Mouse (Mus musculus): Measurements from ENCODE around the gene Tuba3b. TPM values are rescaled to one million over a fixed set of nuclear protein-coding genes. Genes with fewer than 3 reads are reported as not detected.

Gene Tuba3b
- polyA plus RNA-seq, 1 experiment from 2014 or later = 0.26 TPM

DNA sequence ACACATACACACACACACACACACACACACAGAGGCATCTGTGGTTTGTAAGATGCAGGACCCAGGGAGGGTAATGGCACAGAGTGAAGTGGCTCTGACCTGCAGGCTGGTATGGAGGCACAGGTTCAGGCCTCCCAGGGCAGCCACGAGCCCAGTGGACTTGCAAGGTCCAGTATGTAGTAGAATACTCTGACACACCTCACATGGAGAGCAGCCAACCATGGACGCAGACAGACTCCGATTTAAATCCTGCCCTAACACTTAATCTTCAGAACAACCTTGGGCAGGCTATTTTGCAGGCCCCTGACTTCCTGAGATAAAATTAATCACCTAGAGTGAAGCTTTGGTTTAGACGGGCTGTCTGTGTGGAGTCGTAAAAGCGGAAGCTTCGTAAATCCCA, 21.6 kb upstream of the Tuba3b start:
- H3K36me3 ChIP-seq (ENCODE audit: control insufficient read depth, insufficient read depth, low read length) = no peaks in the 10 kb centered on the region
- no peaks in the 10 kb centered on the region for H3K27me3 ChIP-seq (ENCODE audit: control insufficient read depth, insufficient read depth, low read length)
- H3K4me2 ChIP-seq (ENCODE audit: low read length) = no peak overlapping the region
- no peak overlapping the region for H3K27ac ChIP-seq (replicated peaks in 1 of 2; ENCODE audit: control insufficient read depth in 1 of 2, insufficient read depth in 1 of 2, low read depth in 2 of 2, low read length in 2 of 2)
- ATAC-seq (ENCODE audit: insufficient number of reproducible peaks, insufficient read depth, low FRiP score, low read depth) = no peak
- H3K4me3 ChIP-seq (ENCODE audit: control insufficient read depth in 1 of 2, insufficient read depth in 1 of 2, low read depth in 1 of 2, low read length in 2 of 2) = no peak overlapping the region
- no peaks in the 10 kb centered on the region for H3K9me3 ChIP-seq (ENCODE audit: control insufficient read depth, low read length)
- H3K4me1 ChIP-seq (ENCODE audit: control insufficient read depth in 2 of 2, insufficient read depth in 2 of 2, low read length in 2 of 2) = peaks cover 3 to 13% of the 10 kb centered on the region in 2 experiments; a peak in 3 of 4 replicates
- no peak overlapping the region for H3K9ac ChIP-seq (ENCODE audit: low read length)
- WGBS = 47% methylated on average over 7 of the region's 7 CpGs

DNA sequence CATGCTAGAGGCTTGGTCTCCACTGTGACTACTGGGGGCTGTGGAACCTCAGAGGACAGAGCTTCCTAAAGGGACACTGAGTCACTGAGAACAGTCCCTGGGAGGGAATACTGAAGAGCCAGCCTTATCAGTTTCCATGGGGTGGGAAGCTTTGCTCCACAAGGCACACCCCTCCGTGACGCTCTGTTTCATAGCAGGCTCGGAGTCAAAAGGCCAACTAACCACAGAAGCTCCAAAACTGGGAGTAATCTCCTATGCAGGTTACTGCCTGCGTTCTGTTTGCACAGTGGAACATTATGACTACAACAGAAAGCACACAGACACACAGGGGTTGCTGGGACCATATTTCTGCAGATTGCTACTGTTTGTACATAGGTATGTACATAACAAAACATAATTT, 19.7 kb upstream of the Tuba3b start:
- WGBS = 23% methylated on average over 4 of the region's 4 CpGs
- Histone ChIP-seq H3K27me3 (ENCODE audit: control insufficient read depth, insufficient read depth, low read length) (no peaks in the 10 kb centered on the region), H3K9me3 (ENCODE audit: control insufficient read depth, low read length) (no peaks in the 10 kb centered on the region), H3K27ac (replicated peaks in 1 of 2; ENCODE audit: control insufficient read depth in 1 of 2, insufficient read depth in 1 of 2, low read depth in 2 of 2, low read length in 2 of 2) (no peak overlapping the region), H3K4me1 (ENCODE audit: control insufficient read depth in 2 of 2, insufficient read depth in 2 of 2, low read length in 2 of 2) (peaks cover 3 to 13% of the 10 kb centered on the region in 2 experiments; a peak in 3 of 4 replicates), H3K4me3 (ENCODE audit: control insufficient read depth in 1 of 2, insufficient read depth in 1 of 2, low read depth in 1 of 2, low read length in 2 of 2) (no peak overlapping the region), H3K9ac (ENCODE audit: low read length) (no peak overlapping the region), H3K36me3 (ENCODE audit: control insufficient read depth, insufficient read depth, low read length) (no peaks in the 10 kb centered on the region), H3K4me2 (ENCODE audit: low read length) (no peak overlapping the region)
- ATAC-seq (ENCODE audit: insufficient number of reproducible peaks, insufficient read depth, low FRiP score, low read depth) = no peak

DNA sequence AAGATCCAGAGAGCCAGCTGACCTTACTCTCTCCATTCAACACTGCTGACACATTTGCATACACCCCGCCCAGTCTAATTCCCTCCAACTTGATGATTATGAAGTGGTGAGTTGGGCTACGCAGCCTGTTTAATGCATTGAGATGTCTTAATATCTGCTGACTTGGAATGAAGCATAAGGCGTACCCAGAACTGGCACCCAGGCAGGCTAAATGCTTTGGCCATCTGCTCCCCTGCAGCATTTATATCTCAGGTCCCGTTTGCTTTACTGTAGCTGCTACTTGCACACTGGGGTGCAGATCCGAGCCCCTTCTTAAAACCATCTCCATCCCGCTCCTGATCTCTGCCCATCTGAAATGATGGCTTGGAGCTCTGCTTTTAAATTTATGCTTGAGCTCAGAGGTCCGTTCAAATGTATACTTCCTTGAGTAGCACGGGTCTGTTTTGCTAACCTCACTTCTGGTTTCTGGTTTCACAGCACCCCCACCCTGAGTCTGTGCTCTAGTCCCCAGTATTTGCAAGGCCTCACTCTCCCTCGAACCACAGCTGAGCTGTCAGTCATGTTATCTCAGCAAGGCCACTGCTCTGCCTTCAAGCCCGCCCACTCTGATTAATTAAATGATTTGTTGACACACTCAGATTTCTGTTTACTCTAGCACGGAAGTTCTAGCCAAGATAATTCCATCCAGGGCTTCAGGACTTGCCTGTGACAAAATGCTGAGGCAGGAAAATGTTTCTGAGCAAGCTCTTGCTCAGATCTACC, 16.6 kb upstream of the Tuba3b start:
- H3K27ac ChIP-seq (replicated peaks in 1 of 2; ENCODE audit: control insufficient read depth in 1 of 2, insufficient read depth in 1 of 2, low read depth in 2 of 2, low read length in 2 of 2) = no peak overlapping the region
- H3K4me3 ChIP-seq (ENCODE audit: control insufficient read depth in 1 of 2, insufficient read depth in 1 of 2, low read depth in 1 of 2, low read length in 2 of 2) = no peak overlapping the region
- ATAC-seq (ENCODE audit: insufficient number of reproducible peaks, insufficient read depth, low FRiP score, low read depth) = no peak
- H3K4me2 ChIP-seq (ENCODE audit: low read length) = no peak overlapping the region
- no peaks in the 10 kb centered on the region for H3K27me3 ChIP-seq (ENCODE audit: control insufficient read depth, insufficient read depth, low read length)
- no peaks in the 10 kb centered on the region for H3K36me3 ChIP-seq (ENCODE audit: control insufficient read depth, insufficient read depth, low read length)
- 50% methylated on average over 11 of the region's 11 CpGs for WGBS
- peaks cover 0 to 10% of the 10 kb centered on the region in 2 experiments; a peak in 3 of 4 replicates for H3K4me1 ChIP-seq (ENCODE audit: control insufficient read depth in 2 of 2, insufficient read depth in 2 of 2, low read length in 2 of 2)
- no peak overlapping the region for H3K9ac ChIP-seq (ENCODE audit: low read length)
- no peaks in the 10 kb centered on the region for H3K9me3 ChIP-seq (ENCODE audit: control insufficient read depth, low read length)

DNA sequence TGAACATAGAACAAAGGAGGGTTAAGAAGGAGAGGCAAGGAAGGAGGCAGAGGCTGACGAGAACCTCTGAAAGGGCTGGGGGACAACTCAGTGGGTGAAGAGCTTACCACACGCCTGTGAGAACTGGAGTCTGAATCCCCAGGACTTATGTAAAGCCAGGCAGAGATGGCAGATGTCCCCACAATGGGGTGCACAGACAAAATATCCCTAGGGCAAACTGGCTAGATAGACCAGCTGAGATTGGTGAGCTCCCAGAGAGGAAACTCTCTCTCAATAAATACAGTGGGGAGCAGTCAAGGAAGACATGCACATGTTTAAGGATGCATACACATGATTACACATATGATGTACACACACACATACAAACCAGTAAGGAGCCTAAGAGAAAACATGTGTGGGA, 11.4 kb upstream of the Tuba3b start:
- Histone ChIP-seq H3K27me3 (ENCODE audit: control insufficient read depth, insufficient read depth, low read length) (no peaks in the 10 kb centered on the region), H3K4me1 (ENCODE audit: control insufficient read depth in 2 of 2, insufficient read depth in 2 of 2, low read length in 2 of 2) (no peaks in the 10 kb centered on the region; a peak in 1 of 4 replicates), H3K9ac (ENCODE audit: low read length) (no peak overlapping the region), H3K4me2 (ENCODE audit: low read length) (no peak overlapping the region), H3K36me3 (ENCODE audit: control insufficient read depth, insufficient read depth, low read length) (no peaks in the 10 kb centered on the region), H3K27ac (replicated peaks in 1 of 2; ENCODE audit: control insufficient read depth in 1 of 2, insufficient read depth in 1 of 2, low read depth in 2 of 2, low read length in 2 of 2) (no peak overlapping the region), H3K4me3 (ENCODE audit: control insufficient read depth in 1 of 2, insufficient read depth in 1 of 2, low read depth in 1 of 2, low read length in 2 of 2) (no peak overlapping the region), H3K9me3 (ENCODE audit: control insufficient read depth, low read length) (no peaks in the 10 kb centered on the region)
- no peak for ATAC-seq (ENCODE audit: insufficient number of reproducible peaks, insufficient read depth, low FRiP score, low read depth)
- WGBS = 61% methylated on average over 2 of the region's 2 CpGs

DNA sequence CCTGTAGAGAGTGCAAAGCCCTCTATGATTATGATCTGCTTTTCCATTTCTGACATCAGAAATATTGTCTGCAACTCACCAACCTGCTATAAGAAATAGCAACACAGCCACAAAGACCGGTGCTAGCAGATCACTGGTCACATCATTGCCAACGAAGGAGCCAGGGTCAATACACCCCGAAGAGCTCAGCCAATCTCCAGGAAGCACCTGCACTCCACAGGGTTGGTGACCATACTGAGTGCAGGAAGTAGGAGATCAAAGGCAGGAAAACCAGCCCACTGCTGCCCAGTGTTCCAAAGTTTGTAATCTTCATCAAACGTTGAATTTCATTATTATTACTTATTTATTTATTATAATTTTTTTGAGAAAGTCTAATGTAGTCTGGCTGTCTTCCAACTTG, 10.9 kb upstream of the Tuba3b start:
- Histone ChIP-seq H3K4me1 (ENCODE audit: control insufficient read depth in 2 of 2, insufficient read depth in 2 of 2, low read length in 2 of 2) (no peaks in the 10 kb centered on the region), H3K4me3 (ENCODE audit: control insufficient read depth in 1 of 2, insufficient read depth in 1 of 2, low read depth in 1 of 2, low read length in 2 of 2) (no peak overlapping the region), H3K4me2 (ENCODE audit: low read length) (no peak overlapping the region), H3K27ac (replicated peaks in 1 of 2; ENCODE audit: control insufficient read depth in 1 of 2, insufficient read depth in 1 of 2, low read depth in 2 of 2, low read length in 2 of 2) (no peak overlapping the region), H3K36me3 (ENCODE audit: control insufficient read depth, insufficient read depth, low read length) (no peaks in the 10 kb centered on the region), H3K9me3 (ENCODE audit: control insufficient read depth, low read length) (no peaks in the 10 kb centered on the region), H3K9ac (ENCODE audit: low read length) (no peak overlapping the region), H3K27me3 (ENCODE audit: control insufficient read depth, insufficient read depth, low read length) (no peaks in the 10 kb centered on the region)
- ATAC-seq (ENCODE audit: insufficient number of reproducible peaks, insufficient read depth, low FRiP score, low read depth) = no peak
- WGBS = 66% methylated on average over 4 of the region's 4 CpGs

DNA sequence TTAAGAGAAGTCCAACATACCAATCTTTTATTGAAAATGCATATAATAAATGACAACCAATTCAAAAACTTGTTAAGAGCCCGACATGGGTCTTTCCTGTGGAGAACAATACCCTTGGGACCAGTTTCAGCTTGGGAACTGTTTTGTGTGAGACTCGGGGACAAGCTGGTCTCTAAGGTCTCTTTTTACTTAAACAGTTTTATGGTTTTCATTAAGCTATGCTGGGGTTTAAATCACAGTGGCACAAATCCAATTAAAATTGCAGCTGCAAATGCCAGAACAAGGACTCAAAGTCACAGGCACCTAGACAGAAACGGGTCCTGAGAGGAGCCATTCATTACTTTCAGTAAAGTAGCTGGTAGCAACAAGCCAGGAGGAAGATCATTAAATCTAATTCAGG, 10.4 kb upstream of the Tuba3b start:
- H3K4me3 ChIP-seq (ENCODE audit: control insufficient read depth in 1 of 2, insufficient read depth in 1 of 2, low read depth in 1 of 2, low read length in 2 of 2) = no peak overlapping the region
- H3K9me3 ChIP-seq (ENCODE audit: control insufficient read depth, low read length) = no peaks in the 10 kb centered on the region
- WGBS = 68% methylated on average over 3 of the region's 3 CpGs
- ATAC-seq (ENCODE audit: insufficient number of reproducible peaks, insufficient read depth, low FRiP score, low read depth) = no peak
- no peaks in the 10 kb centered on the region for H3K27me3 ChIP-seq (ENCODE audit: control insufficient read depth, insufficient read depth, low read length)
- H3K27ac ChIP-seq (replicated peaks in 1 of 2; ENCODE audit: control insufficient read depth in 1 of 2, insufficient read depth in 1 of 2, low read depth in 2 of 2, low read length in 2 of 2) = no peak overlapping the region
- no peak overlapping the region for H3K4me2 ChIP-seq (ENCODE audit: low read length)
- no peaks in the 10 kb centered on the region for H3K4me1 ChIP-seq (ENCODE audit: control insufficient read depth in 2 of 2, insufficient read depth in 2 of 2, low read length in 2 of 2)
- no peaks in the 10 kb centered on the region for H3K36me3 ChIP-seq (ENCODE audit: control insufficient read depth, insufficient read depth, low read length)
- H3K9ac ChIP-seq (ENCODE audit: low read length) = no peak overlapping the region

DNA sequence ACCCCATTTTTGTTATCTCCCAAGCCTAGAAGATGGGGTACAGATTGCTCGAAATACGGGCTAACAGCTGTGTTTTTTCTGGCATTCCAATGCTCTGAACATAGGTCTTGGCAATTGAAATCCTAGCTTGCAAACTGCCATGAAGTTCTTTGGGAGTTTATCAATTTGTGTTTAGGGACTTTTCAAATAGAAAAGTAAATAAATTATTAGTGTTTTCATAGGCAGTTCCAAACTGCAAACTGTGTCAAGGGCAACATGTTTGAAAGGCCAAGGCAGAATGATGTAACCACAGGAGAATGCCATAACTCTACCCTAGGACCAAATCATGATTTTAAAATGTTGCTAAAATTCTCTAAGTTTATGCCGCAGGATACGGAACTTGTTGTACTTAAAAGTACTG, 7.8 kb upstream of the Tuba3b start:
- Histone ChIP-seq H3K27ac (replicated peaks in 1 of 2; ENCODE audit: control insufficient read depth in 1 of 2, insufficient read depth in 1 of 2, low read depth in 2 of 2, low read length in 2 of 2) (no peak overlapping the region), H3K4me2 (ENCODE audit: low read length) (no peak overlapping the region), H3K9me3 (ENCODE audit: control insufficient read depth, low read length) (no peaks in the 10 kb centered on the region), H3K9ac (ENCODE audit: low read length) (no peak overlapping the region), H3K36me3 (ENCODE audit: control insufficient read depth, insufficient read depth, low read length) (no peaks in the 10 kb centered on the region), H3K27me3 (ENCODE audit: control insufficient read depth, insufficient read depth, low read length) (no peaks in the 10 kb centered on the region), H3K4me3 (ENCODE audit: control insufficient read depth in 1 of 2, insufficient read depth in 1 of 2, low read depth in 1 of 2, low read length in 2 of 2) (no peak overlapping the region), H3K4me1 (ENCODE audit: control insufficient read depth in 2 of 2, insufficient read depth in 2 of 2, low read length in 2 of 2) (no peaks in the 10 kb centered on the region)
- 82% methylated on average over 4 of the region's 4 CpGs for WGBS
- ATAC-seq (ENCODE audit: insufficient number of reproducible peaks, insufficient read depth, low FRiP score, low read depth) = no peak

DNA sequence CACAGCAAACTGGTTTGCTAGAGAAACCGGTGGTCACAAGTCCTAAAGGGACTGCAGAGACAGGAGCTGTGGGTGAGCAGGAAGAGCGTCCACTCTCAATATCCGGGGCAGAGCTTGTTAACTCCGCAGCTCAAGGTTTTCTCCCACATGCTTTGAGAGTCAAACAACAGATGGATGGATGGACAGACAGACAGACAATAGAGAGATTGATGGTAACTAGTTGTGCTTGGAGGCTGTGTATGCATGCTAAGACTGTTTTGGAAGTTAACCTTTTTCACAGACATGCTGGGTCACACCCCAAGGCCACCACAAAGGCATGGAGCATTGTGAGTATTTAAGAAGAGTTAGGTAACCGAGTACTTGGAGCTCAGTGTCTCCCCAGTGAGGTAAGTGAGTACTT, 6.9 kb upstream of the Tuba3b start:
- ATAC-seq (ENCODE audit: insufficient number of reproducible peaks, insufficient read depth, low FRiP score, low read depth) = no peak
- 86% methylated on average over 5 of the region's 5 CpGs for WGBS
- H3K9ac ChIP-seq (ENCODE audit: low read length) = no peak overlapping the region
- no peak overlapping the region for H3K4me3 ChIP-seq (ENCODE audit: control insufficient read depth in 1 of 2, insufficient read depth in 1 of 2, low read depth in 1 of 2, low read length in 2 of 2)
- no peak overlapping the region for H3K27ac ChIP-seq (replicated peaks in 1 of 2; ENCODE audit: control insufficient read depth in 1 of 2, insufficient read depth in 1 of 2, low read depth in 2 of 2, low read length in 2 of 2)
- no peaks in the 10 kb centered on the region for H3K9me3 ChIP-seq (ENCODE audit: control insufficient read depth, low read length)
- no peaks in the 10 kb centered on the region for H3K36me3 ChIP-seq (ENCODE audit: control insufficient read depth, insufficient read depth, low read length)
- H3K4me2 ChIP-seq (ENCODE audit: low read length) = no peak overlapping the region
- no peaks in the 10 kb centered on the region for H3K27me3 ChIP-seq (ENCODE audit: control insufficient read depth, insufficient read depth, low read length)
- H3K4me1 ChIP-seq (ENCODE audit: control insufficient read depth in 2 of 2, insufficient read depth in 2 of 2, low read length in 2 of 2) = no peaks in the 10 kb centered on the region
